ENCODE assay signal across 17 mouse cellular contexts in genomic region chr11:86507991-86508390, GRCm38 (mm10).
"Had no signal": no experiment of that assay in that cellular context is flagged by ENCODE, and none has a peak within 500 bp of the region (broad histone marks: within the 10 kb centered on the region; RNA-seq: fewer than 3 reads in every experiment).

No protein-coding gene starts in this region.

- H3K9me3 ChIP-seq: megakaryocyte, embryonic 14.5 days; midbrain, embryonic 13.5 days; midbrain, embryonic 15.5 days; neural tube, embryonic 12.5 days had no signal

- H3K9ac ChIP-seq: lung, embryonic 14.5 days; midbrain, embryonic 13.5 days; midbrain, embryonic 15.5 days; neural tube, embryonic 12.5 days had no signal

- DNase-seq: lung, adult 18-20 months; lung, embryonic 14.5 days; lung, postnatal 10 days; lung, postnatal 36 days; retina, postnatal 1 day; right cerebral cortex, adult 18-20 months; right cerebral cortex, postnatal 25 days; right cerebral cortex, postnatal 4 days; spleen, adult 18-20 months; thymus, adult 18-20 months; thymus, postnatal 25 days; thymus, postnatal 4 days had no signal

- H3K4me1 ChIP-seq: megakaryocyte, embryonic 14.5 days; midbrain, embryonic 13.5 days; midbrain, embryonic 15.5 days; neural tube, embryonic 12.5 days had no signal

- H3K4me3 ChIP-seq: megakaryocyte, embryonic 14.5 days; midbrain, embryonic 13.5 days; midbrain, embryonic 15.5 days; neural tube, embryonic 12.5 days had no signal

- H3K27me3 ChIP-seq: megakaryocyte, embryonic 14.5 days; midbrain, embryonic 13.5 days; midbrain, embryonic 15.5 days; neural tube, embryonic 12.5 days had no signal

- H3K27ac ChIP-seq: macrophage; midbrain, embryonic 13.5 days; midbrain, embryonic 15.5 days; neural tube, embryonic 12.5 days had no signal
